Mouse (Mus musculus): ENCODE data around the gene Fancd2.
A peak's percentile ranks its signal among the peaks of the same experiment; 100 is the strongest.

Fancd2 gene

DNA sequence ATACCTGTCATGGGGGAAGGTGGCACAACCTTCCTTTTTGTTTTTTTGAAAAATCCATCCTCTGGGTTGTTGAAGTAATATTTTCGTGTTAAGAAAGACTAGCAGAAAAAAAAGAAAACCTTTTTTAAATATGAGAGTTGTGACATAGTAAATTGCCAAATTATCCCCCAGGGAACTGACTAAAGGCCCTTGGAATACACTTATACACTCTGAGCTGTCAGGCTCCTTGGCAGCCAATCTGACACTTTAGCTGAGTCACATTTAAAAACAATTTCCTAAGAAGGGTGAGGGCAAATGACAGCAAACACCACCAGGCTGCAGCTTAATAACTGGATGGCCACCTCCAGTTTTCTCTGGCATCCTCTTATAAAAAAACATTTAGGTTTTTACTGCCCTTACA lies 9.2 kb upstream of the Fancd2 start:
- DNase-seq (ENCODE audit: low spot score in 2 of 2) = no peak

GRCm38 (mm10) chr6:113523420-113523819 lies 8.1 kb upstream of the Fancd2 start:
- peak; percentile 23 to 45 for DNase-seq (ENCODE audit: low spot score in 2 of 2)

- no peak for DNase-seq (ENCODE audit: low spot score in 2 of 2)
These were observed 440 bp downstream of the Fancd2 start for GRCm38 (mm10) chr6:113531840-113532404.

DNA sequence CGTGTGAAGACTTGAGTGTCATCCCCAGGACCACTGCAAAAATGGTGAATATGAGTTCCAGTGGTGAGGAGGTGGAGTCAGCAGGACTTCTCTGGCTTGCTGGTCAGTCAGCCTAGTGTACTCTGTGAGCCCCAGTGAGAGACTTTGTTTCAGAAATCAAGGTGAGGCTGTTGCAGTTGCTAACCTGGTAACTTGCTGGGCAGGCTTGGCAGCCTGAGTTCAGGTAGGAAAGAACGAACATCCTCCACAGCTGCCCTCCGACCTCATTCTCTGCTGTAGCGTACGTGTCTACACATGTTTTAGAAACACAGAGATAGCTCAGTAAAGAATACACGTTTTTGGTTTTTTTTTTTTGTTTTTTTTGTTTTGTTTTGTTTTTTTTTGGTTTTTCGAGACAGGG lies 3.4 kb downstream of the Fancd2 start:
- DNase-seq (ENCODE audit: low spot score in 2 of 2) = no peak

DNA sequence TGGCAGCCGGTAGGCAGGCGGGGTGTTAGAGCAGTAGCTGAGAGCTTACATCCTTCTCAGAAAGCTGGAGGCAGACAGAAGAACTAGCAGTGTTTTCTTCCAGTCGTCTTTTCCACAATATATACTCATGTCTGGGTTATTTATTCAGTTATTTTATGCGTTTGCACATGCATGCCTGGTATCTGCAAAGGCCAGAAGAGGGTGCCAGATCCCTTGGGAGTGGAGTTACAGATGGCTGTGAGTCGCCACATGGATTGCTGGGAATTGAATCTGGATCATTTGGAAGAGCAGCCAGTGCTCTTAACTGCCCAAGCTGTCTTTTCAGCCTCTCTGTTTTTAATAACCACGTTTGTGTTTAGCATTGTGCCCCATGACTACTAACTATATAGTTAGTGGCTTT lies 10.1 kb downstream of the Fancd2 start:
- no peak for DNase-seq (ENCODE audit: low spot score in 2 of 2)

- no peak for DNase-seq (ENCODE audit: low spot score in 2 of 2)
These were observed 12.5 kb downstream of the Fancd2 start for GRCm38 (mm10) chr6:113543906-113544481.

DNA sequence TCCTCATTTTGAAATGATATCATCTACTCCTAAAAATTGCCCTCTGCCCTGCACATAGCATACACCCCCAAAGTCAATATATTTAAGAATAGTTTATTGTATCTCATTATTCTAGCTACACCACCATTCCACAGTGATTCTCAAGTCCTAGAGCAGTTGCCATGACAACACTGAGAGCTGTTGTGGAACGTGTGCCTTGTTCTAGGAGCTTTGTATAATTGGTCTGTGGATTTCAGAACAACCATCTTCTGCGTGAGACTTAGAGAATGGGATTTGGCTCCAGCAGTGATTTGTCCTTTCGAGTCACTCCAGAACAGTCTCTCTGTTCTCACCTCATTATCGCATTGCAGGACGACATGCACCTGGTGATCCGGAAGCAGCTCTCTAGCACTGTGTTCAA lies 28.3 kb downstream of the Fancd2 start:
- peak in 1 of 2 experiments; percentile 6 for DNase-seq (ENCODE audit: low spot score in 2 of 2)

DNA sequence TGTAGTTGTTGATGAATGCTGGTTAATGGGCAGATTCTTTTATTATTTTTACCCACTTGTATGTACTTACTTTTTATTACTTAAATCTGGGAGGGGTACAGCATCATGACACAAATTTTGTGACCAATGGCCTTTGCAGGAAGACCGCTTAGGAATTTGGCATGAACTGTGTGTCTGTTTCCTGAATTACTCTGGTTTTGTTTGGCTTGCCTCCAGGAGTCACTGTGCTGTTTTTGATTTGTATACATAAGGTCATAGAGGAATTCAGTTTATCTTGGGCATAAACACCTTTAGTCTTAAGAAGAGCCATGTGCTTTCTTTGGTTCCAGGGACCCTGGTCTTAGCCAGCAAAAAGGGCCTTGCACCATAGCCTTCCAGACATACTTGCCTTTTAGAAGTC lies 33.1 kb downstream of the Fancd2 start:
- no peak for DNase-seq (ENCODE audit: low spot score in 2 of 2)

- peak; percentile 40 to 71 for DNase-seq (ENCODE audit: low spot score in 2 of 2)
These were observed 44.6 kb downstream of the Fancd2 start for GRCm38 (mm10) chr6:113576044-113576443.

DNA sequence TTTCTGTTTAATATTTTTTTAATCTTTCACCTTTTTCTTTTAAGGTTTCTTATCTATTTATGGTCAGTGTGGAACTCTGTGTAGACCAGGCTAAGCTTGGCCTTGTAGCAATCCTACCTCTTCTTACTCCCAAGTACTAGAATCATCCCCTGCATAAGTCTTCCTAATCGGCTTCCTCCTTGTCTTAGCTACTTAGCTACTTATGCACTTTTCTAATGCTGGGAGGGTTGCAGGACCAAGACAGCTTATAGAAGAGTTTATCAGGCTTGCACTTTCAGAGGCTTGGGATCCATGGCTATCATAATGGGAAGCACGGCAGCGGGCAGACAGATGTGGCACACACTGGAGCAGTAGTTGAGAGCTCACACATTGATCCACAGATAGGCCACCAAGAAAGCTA lies 47.8 kb downstream of the Fancd2 start:
- no peak for DNase-seq (ENCODE audit: low spot score in 2 of 2)

DNA sequence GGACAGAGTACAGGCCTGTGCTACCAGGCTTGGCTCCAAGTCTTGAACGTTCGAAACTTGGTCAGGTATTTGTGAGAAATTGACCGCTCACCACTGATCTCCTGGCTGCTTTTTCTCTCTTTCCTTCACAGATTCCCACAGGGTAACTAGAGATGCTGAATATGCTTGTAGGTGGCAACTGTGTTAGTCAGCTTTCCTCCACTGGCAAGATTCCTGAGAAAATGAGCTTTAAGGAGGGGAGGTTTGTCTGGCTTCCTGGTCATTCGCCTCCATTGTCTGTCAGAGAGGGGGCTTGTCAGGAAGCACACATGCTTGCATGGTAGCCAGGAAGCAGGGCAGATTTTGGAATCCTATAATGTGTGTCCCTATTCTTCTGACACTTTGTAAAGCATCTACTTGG lies 51.5 kb downstream of the Fancd2 start:
- DNase-seq (ENCODE audit: low spot score in 2 of 2) = no peak

- peak in 1 of 2 experiments; percentile 22 for DNase-seq (ENCODE audit: low spot score in 2 of 2)
These were observed 53.6 kb downstream of the Fancd2 start for GRCm38 (mm10) chr6:113585065-113585464.

DNA sequence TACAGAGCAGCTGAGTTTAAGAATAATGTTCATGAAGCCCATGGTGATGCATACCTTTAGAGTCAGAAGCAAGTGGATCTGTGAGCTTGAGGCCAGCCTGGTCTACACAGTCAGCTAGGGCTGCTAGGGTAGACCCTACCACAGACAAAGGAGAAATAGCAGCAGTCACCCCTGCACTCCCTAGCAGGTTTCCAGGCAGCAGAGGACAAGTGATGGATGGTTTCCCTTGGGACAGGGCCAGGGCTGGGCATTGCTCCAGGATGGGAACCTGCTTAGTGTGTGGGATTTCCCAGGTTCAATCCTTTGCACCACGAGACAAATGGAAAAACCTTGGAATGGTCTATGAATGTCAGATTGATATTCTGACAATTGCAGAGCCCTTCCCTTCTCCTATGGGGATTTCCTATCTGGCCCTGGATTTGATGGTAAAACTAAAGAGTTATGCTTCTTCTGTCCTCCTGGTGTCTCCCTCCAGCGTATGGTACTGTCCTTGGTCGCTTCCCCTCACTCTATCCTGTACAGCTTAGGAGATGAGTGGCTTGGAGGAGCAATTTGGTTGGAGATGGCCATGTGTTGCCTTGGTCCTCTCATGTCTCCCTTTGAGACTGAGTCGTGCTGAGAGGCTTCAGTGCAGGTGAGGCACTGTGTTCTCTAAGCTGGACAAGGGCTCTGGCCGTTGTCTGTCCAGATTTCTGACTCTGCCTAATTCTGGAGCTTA lies 55.1 kb downstream of the Fancd2 start:
- no peak for DNase-seq (ENCODE audit: low spot score in 2 of 2)

GRCm38 (mm10) chr6:113592637-113593036 lies 61.2 kb downstream of the Fancd2 start:
- DNase-seq (ENCODE audit: low spot score in 2 of 2) = no peak

DNA sequence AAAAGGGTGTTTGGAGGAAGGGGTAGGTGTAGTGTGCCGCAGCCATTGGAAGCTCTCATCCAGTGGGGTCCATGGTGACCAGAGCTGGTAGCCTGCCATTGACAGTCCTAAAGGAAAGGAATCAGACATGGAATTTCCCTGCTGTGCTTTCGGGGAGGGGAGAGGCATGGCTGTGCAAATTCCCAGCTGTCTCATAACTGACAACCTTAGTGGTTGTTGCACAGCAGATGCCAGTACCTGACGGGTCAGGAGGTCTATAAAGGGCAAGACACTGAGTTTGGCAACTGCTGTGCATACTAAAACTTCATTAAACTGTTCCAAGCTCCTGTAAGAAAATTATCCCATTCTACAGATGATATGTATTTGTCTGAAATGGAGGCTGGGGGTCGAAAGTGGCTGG lies 66.5 kb downstream of the Fancd2 start:
- DNase-seq (ENCODE audit: low spot score in 2 of 2) = no peak

DNA sequence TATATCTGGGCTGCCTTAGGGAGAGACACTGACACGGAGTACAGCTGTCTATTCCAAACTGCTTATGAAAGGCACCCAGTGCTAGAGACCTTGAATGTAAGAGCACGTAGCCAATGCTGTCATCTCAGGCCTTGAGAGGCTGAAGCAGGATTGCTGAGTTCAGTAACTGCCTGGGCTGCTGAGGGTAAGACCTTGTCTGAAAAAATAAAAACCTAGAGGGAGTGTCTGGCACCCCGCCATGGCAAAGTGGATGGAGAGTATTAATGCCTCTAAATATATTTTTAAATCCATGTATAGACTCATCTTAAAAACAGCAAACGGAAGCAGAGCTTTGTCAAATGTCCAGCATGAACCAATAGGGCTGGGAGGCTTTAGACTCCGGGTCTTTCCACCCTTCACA lies 68.4 kb downstream of the Fancd2 start:
- DNase-seq (ENCODE audit: low spot score in 2 of 2) = no peak

- no peak for DNase-seq (ENCODE audit: low spot score in 2 of 2)
These were observed 69.2 kb downstream of the Fancd2 start, which contains the start of gene Fancd2os for GRCm38 (mm10) chr6:113600543-113601139. Gene Fancd2os, minus strand, starts transcription at chr6:113600715.

- no peak for DNase-seq (ENCODE audit: low spot score in 2 of 2)
These were observed 71.3 kb downstream of the Fancd2 start for GRCm38 (mm10) chr6:113602821-113603220.

GRCm38 (mm10) chr6:113603993-113604392 lies 72.5 kb downstream of the Fancd2 start:
- DNase-seq (ENCODE audit: low spot score in 2 of 2) = no peak

GRCm38 (mm10) chr6:113604432-113605223 lies 73.1 kb downstream of the Fancd2 start, which contains the start of gene Brk1:
Gene Brk1, plus strand, starts transcription at chr6:113604772.
- DNase-seq (ENCODE audit: low spot score in 2 of 2) = peak; percentile 85 to 88

- DNase-seq (ENCODE audit: low spot score in 2 of 2) = no peak
These were observed 73.7 kb downstream of the Fancd2 start for GRCm38 (mm10) chr6:113605224-113605545.

DNA sequence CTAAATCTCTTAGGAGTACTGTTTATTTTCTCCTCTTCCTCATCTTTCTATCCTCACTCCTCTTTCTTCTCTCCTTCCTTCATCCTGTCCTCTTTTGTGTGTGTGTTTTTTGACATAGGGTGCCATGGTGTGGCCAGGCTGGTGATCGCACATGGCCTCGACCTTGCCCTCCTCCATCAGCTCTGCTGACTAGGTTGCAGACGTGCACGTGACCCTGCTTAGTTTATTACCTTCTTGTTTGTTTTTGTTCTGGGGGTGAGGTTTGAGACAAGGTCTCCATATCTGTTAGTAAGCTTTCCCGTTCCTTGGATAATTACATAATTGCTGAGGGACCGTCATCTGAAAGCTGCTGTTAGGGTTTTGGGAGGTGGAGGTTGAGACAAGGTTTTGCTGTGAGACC lies 77.4 kb downstream of the Fancd2 start:
- DNase-seq (ENCODE audit: low spot score in 2 of 2) = no peak

All from right cerebral cortex, postnatal 36 days (tissue).